Mouse (Mus musculus): Measurements from ENCODE around the gene Hdac2. TPM values are rescaled to one million over a fixed set of nuclear protein-coding genes. Genes with fewer than 3 reads are reported as not detected.
A peak's percentile ranks its signal among the peaks of the same experiment; 100 is the strongest.

The Hdac2 gene
- polyA plus RNA-seq, 1 experiment, result 164 TPM

DNA sequence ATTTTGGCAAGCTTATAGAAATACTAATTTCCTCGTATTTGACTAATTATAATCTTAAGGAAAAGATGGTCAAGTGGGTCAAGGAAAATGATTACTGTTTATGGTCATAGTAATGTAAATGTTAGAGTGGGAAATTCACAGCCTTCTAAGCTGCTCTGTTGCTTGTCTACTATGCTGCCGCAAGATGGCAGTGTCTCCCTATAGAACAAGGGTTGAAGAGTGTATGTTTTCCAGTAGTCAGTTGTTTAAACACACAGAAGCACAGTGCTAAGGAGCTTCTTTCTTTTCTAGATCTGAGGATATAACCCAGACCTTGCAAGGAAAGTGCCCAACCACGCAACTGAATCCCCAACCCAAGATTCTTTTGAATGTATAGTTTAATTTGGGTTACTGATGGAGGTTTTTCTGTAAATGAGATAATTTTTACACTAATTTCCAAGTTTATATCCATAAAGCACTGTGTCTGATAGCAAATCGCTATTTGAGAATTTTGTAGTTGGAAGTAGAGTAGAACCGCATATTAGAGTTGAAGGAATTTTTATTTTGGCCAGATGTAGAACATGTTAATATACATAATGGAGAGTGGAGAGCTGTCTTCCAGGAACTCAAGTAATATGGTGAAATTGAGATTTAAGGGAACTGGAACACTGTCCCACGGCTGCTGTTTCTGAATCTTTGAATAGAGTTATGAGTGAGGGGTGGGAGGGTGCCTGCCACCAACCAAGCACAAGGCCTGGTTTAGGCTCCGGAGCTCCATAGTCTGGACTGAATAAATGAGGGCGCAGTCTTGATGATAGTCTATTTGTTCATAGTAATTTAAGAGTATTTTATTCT lies 40.1 kb downstream of the Hdac2 start:
- Histone ChIP-seq H3K27me3 (ENCODE audit: control insufficient read depth, insufficient read depth, low read length, poor library complexity, severe bottlenecking) (no peaks in the 10 kb centered on the region), H3K27ac (ENCODE audit: insufficient read depth, low read length) (no peak overlapping the region), H3K4me1 (ENCODE audit: control insufficient read depth, insufficient read depth, low read length) (peaks cover 7% of the 10 kb centered on the region), H3K36me3 (ENCODE audit: control insufficient read depth, insufficient read depth, low read length, poor library complexity, severe bottlenecking) (no peaks in the 10 kb centered on the region), H3K9ac (ENCODE audit: low read depth, poor library complexity, severe bottlenecking) (no peak overlapping the region), H3K4me3 (ENCODE audit: low read depth, low read length) (no peak overlapping the region), H3K9me3 (replicated peaks; ENCODE audit: control insufficient read depth, insufficient read depth, low read length, poor library complexity, severe bottlenecking) (no peaks in the 10 kb centered on the region)
- TF ChIP-seq EP300 (IDR thresholded peaks at IDR 0.05; ENCODE audit: insufficient read depth, low read depth, low read length), result no peak
- TF ChIP-seq POLR2A (IDR thresholded peaks at IDR 0.05; ENCODE audit: insufficient read depth, low read length), result no peak
- peak; percentile 15 for TF ChIP-seq CTCF (IDR thresholded peaks at IDR 0.05; ENCODE audit: low read depth, low read length)

DNA sequence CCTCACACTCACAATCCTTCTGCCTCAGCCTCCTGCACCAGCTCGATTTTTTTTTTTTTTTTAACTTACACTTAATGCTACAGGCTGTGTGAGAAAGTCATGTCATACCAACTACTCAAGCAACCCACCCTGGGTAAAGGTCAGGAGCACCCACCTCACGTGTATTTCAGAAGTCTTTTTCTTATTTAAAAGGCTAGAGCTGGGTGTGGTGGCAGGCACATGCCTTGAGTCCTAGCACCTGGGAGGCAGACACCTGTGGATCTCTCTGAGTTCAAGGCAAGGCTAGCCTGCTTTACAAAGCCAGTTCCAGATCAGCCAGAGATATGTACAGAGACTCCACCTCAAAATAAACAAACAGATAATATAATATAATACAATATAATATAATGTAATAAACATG lies 41.4 kb downstream of the Hdac2 start:
- TF ChIP-seq EP300 (IDR thresholded peaks at IDR 0.05; ENCODE audit: insufficient read depth, low read depth, low read length), result peak; percentile 79
- TF ChIP-seq POLR2A (IDR thresholded peaks at IDR 0.05; ENCODE audit: insufficient read depth, low read length), result no peak
- no peak for TF ChIP-seq CTCF (IDR thresholded peaks at IDR 0.05; ENCODE audit: low read depth, low read length)
- no peak overlapping the region for H3K4me3 ChIP-seq (ENCODE audit: low read depth, low read length)
- no peaks in the 10 kb centered on the region for H3K27me3 ChIP-seq (ENCODE audit: control insufficient read depth, insufficient read depth, low read length, poor library complexity, severe bottlenecking)
- no peak overlapping the region for H3K9ac ChIP-seq (ENCODE audit: low read depth, poor library complexity, severe bottlenecking)
- H3K4me1 ChIP-seq (ENCODE audit: control insufficient read depth, insufficient read depth, low read length), result peaks cover 7% of the 10 kb centered on the region
- H3K36me3 ChIP-seq (ENCODE audit: control insufficient read depth, insufficient read depth, low read length, poor library complexity, severe bottlenecking), result no peaks in the 10 kb centered on the region
- no peaks in the 10 kb centered on the region for H3K9me3 ChIP-seq (replicated peaks; ENCODE audit: control insufficient read depth, insufficient read depth, low read length, poor library complexity, severe bottlenecking)
- H3K27ac ChIP-seq (ENCODE audit: insufficient read depth, low read length), result no peak overlapping the region

DNA sequence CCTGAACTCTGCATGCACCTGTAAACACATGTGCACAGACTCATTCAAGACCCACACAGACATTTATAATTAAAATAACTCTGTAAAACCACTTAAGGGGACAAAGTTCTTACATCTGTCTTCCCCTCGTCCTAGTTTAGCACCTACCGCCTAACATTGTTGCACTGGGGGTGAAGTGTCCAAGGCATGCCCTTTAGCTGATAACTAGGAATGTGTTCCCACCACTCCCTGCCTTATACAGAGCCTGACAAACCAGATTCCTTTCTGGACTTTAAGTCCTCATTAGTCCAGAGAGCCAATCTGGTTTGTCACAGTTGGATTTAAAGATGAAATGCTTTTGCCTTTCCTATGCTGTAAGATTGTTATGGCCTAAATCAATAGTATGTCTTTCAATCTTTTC lies 41.9 kb downstream of the Hdac2 start:
- no peak overlapping the region for H3K9ac ChIP-seq (ENCODE audit: low read depth, poor library complexity, severe bottlenecking)
- H3K9me3 ChIP-seq (replicated peaks; ENCODE audit: control insufficient read depth, insufficient read depth, low read length, poor library complexity, severe bottlenecking), result no peaks in the 10 kb centered on the region
- no peak overlapping the region for H3K4me3 ChIP-seq (ENCODE audit: low read depth, low read length)

DNA sequence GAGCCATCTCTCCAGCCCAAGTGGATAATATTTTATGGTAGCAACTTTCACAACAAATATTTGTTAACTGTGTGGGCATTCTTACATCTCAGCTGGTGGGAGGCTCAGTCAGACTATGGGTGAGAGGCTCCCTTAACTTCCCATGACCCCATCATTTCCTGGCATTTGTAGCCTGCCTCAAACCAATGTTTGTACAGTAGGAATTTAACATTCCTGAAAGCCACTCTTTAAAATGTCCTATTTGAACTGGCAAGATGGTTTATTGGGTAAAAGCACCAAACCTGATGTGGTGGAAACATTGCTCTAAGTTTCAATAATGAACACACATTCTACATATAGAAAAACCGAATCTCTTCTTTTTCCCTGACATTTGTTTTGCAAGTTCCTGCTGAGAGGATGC lies 50.0 kb downstream of the Hdac2 start:
- Histone ChIP-seq H3K36me3 (ENCODE audit: control insufficient read depth, insufficient read depth, low read length, poor library complexity, severe bottlenecking) (no peaks in the 10 kb centered on the region), H3K9ac (ENCODE audit: low read depth, poor library complexity, severe bottlenecking) (no peak overlapping the region), H3K9me3 (replicated peaks; ENCODE audit: control insufficient read depth, insufficient read depth, low read length, poor library complexity, severe bottlenecking) (no peaks in the 10 kb centered on the region), H3K4me1 (ENCODE audit: control insufficient read depth, insufficient read depth, low read length) (no peaks in the 10 kb centered on the region), H3K27me3 (ENCODE audit: control insufficient read depth, insufficient read depth, low read length, poor library complexity, severe bottlenecking) (no peaks in the 10 kb centered on the region), H3K27ac (ENCODE audit: insufficient read depth, low read length) (no peak overlapping the region), H3K4me3 (ENCODE audit: low read depth, low read length) (no peak overlapping the region)
- TF ChIP-seq CTCF (IDR thresholded peaks at IDR 0.05; ENCODE audit: low read depth, low read length), result no peak

More for the DNA sequence above, 41.9 kb downstream of the Hdac2 start:
- no peaks in the 10 kb centered on the region for H3K27me3 ChIP-seq (ENCODE audit: control insufficient read depth, insufficient read depth, low read length, poor library complexity, severe bottlenecking)
- H3K4me1 ChIP-seq (ENCODE audit: control insufficient read depth, insufficient read depth, low read length), result peaks cover 7% of the 10 kb centered on the region
- no peak for TF ChIP-seq EP300 (IDR thresholded peaks at IDR 0.05; ENCODE audit: insufficient read depth, low read depth, low read length)
- no peak for TF ChIP-seq POLR2A (IDR thresholded peaks at IDR 0.05; ENCODE audit: insufficient read depth, low read length)
- no peak for TF ChIP-seq CTCF (IDR thresholded peaks at IDR 0.05; ENCODE audit: low read depth, low read length)
- H3K36me3 ChIP-seq (ENCODE audit: control insufficient read depth, insufficient read depth, low read length, poor library complexity, severe bottlenecking), result no peaks in the 10 kb centered on the region
- no peak overlapping the region for H3K27ac ChIP-seq (ENCODE audit: insufficient read depth, low read length)

DNA sequence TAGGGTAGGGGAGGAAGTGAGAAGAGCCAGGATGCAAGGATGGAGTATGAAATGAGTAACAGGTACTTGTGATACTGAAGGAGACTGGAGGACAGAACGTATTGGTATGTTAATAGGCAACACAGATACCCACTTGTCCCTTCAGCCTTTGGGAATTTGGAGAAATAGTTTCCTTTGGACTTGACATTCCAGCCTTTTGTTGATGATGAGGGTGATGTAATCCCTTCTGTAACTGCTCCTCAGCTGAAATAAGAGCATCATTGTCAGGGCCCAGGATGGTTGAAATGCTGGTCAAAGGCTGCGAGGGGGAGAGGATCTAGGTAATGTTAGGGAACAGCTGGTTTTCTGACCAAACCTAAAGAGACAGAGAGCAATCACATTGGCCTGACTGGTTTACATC lies 54.3 kb downstream of the Hdac2 start:
- Histone ChIP-seq H3K4me1 (ENCODE audit: control insufficient read depth, insufficient read depth, low read length) (no peaks in the 10 kb centered on the region), H3K36me3 (ENCODE audit: control insufficient read depth, insufficient read depth, low read length, poor library complexity, severe bottlenecking) (no peaks in the 10 kb centered on the region), H3K27me3 (ENCODE audit: control insufficient read depth, insufficient read depth, low read length, poor library complexity, severe bottlenecking) (no peaks in the 10 kb centered on the region), H3K9ac (ENCODE audit: low read depth, poor library complexity, severe bottlenecking) (no peak overlapping the region), H3K27ac (ENCODE audit: insufficient read depth, low read length) (peak overlapping the region; percentile 24; the same call in 1 of the 2 replicates), H3K9me3 (replicated peaks; ENCODE audit: control insufficient read depth, insufficient read depth, low read length, poor library complexity, severe bottlenecking) (no peaks in the 10 kb centered on the region), H3K4me3 (ENCODE audit: low read depth, low read length) (no peak overlapping the region)
- TF ChIP-seq EP300 (IDR thresholded peaks at IDR 0.05; ENCODE audit: insufficient read depth, low read depth, low read length), result no peak
- no peak for TF ChIP-seq CTCF (IDR thresholded peaks at IDR 0.05; ENCODE audit: low read depth, low read length)
- no peak for TF ChIP-seq POLR2A (IDR thresholded peaks at IDR 0.05; ENCODE audit: insufficient read depth, low read length)

DNA sequence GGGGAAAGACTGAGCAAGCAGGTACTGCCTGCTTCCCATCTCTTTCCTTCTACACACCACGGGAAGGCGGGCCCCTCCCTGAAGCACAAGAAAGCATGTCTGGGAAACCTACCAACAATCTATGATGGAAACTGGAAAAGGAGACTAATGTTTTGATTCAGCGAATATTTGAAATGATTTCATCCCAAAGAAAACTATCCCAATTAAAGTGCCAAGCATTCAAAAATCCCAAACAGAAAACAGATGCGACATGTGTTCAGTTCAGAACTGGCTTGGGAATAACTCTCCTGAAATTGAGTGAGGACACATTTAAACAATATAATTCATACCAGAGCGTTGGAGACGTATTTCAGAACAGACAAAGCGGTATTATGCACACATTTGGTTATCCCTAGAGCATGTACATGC lies 60.8 kb downstream of the Hdac2 start:
- Histone ChIP-seq H3K9me3 (replicated peaks; ENCODE audit: control insufficient read depth, insufficient read depth, low read length, poor library complexity, severe bottlenecking) (no peaks in the 10 kb centered on the region), H3K9ac (ENCODE audit: low read depth, poor library complexity, severe bottlenecking) (no peak overlapping the region), H3K27me3 (ENCODE audit: control insufficient read depth, insufficient read depth, low read length, poor library complexity, severe bottlenecking) (no peaks in the 10 kb centered on the region), H3K4me1 (ENCODE audit: control insufficient read depth, insufficient read depth, low read length) (no peaks in the 10 kb centered on the region), H3K4me3 (ENCODE audit: low read depth, low read length) (no peak overlapping the region), H3K27ac (ENCODE audit: insufficient read depth, low read length) (no peak overlapping the region), H3K36me3 (ENCODE audit: control insufficient read depth, insufficient read depth, low read length, poor library complexity, severe bottlenecking) (no peaks in the 10 kb centered on the region)
- TF ChIP-seq POLR2A (IDR thresholded peaks at IDR 0.05; ENCODE audit: insufficient read depth, low read length), result no peak
- no peak for TF ChIP-seq CTCF (IDR thresholded peaks at IDR 0.05; ENCODE audit: low read depth, low read length)
- no peak for TF ChIP-seq EP300 (IDR thresholded peaks at IDR 0.05; ENCODE audit: insufficient read depth, low read depth, low read length)
